Mouse (Mus musculus) neural tube, embryonic 14.5 days (tissue): ENCODE measurements at regions not wholly inside any gene's neighbourhood (a gene's known extent, or its start where the extent isn't known, plus 50 kb on each side); places are given as distances from the start of the nearest gene placed in this dataset.

Experiments
- ATAC-seq: fragments of 200-750 bp; cut with Nextera tagmentation; 2 replicates; pipeline ENCODE4 v1.8.0; 2017; ENCODE audit warnings: low read depth, mild to moderate bottlenecking, moderate TSS enrichment, moderate library complexity
- H3K27ac ChIP-seq: fragments of 300-500 bp; sonication (generic); 2 replicates; pipeline ENCODE4 v1.5.1; 2014; ENCODE audit warnings: low read depth, mild to moderate bottlenecking, control low read depth, low read length, moderate library complexity, mixed read lengths
- H3K27me3 ChIP-seq: fragments of 300-500 bp; sonication (generic); 2 replicates; pipeline ENCODE4 v1.6.1; 2014; ENCODE audit warnings: low read length; ENCODE audit not compliant: control insufficient read depth, insufficient read depth
- H3K36me3 ChIP-seq: fragments of 300-500 bp; sonication (generic); 2 replicates; pipeline ENCODE4 v1.6.1; 2014; ENCODE audit warnings: low read length, mixed read lengths; ENCODE audit not compliant: control insufficient read depth, insufficient read depth
- H3K4me1 ChIP-seq: fragments of 300-500 bp; sonication (generic); 2 replicates; pipeline ENCODE4 v1.6.1; 2014; ENCODE audit warnings: low read length; ENCODE audit not compliant: control insufficient read depth, insufficient read depth
- H3K4me2 ChIP-seq: fragments of 300-500 bp; sonication (generic); 2 replicates; pipeline ENCODE4 v1.6.1; 2014; ENCODE audit warnings: mild to moderate bottlenecking, low read depth, low read length, control low read depth
- H3K4me3 ChIP-seq: fragments of 300-500 bp; sonication (generic); 2 replicates; pipeline ENCODE4 v1.5.1; 2014; ENCODE audit warnings: low read depth, low read length, control low read depth, mixed read lengths
- H3K9ac ChIP-seq: fragments of 300-500 bp; sonication (generic); replicated peaks from 2 replicates; pipeline ENCODE4 v1.6.1; 2014; ENCODE audit warnings: low read depth, mild to moderate bottlenecking, control low read depth, low read length, mixed read lengths
- H3K9me3 ChIP-seq: fragments of 300-500 bp; sonication (generic); 2 replicates; pipeline ENCODE4 v1.6.1; 2016; ENCODE audit warnings: low read length; ENCODE audit not compliant: control insufficient read depth
- WGBS: fragments of 180-500 bp; shearing (Covaris S2); extraction: QIAGEN DNeasy Blood & Tissue Kit; methylation state at CpG from one replicate; pipeline ENCODE4 v1.1.7; 2014; 5-methylcytosine and 5-hydroxymethylcytosine counted together

- H3K27me3 ChIP-seq: no peaks in the 10 kb centered on the region
- no peak for ATAC-seq
- 66% methylated on average over 5 of the region's 5 CpGs for WGBS
These were observed 403.6 kb upstream of the Rgma start for GRCm38 (mm10) chr7:72971506-72972267.

GRCm38 (mm10) chr7:72972397-72972796 is 402.9 kb upstream of the Rgma start:
- Histone ChIP-seq H3K36me3 (no peaks in the 10 kb centered on the region), H3K9ac (no peak overlapping the region), H3K4me3 (no peak overlapping the region), H3K27me3 (no peaks in the 10 kb centered on the region), H3K4me2 (no peak overlapping the region), H3K4me1 (no peaks in the 10 kb centered on the region), H3K27ac (no peak overlapping the region), H3K9me3 (no peaks in the 10 kb centered on the region)
- 87% methylated on average over 7 of the region's 7 CpGs for WGBS
- no peak for ATAC-seq

More at GRCm38 (mm10) chr7:72971506-72972267, 403.6 kb upstream of the Rgma start:
- Histone ChIP-seq H3K4me1 (no peaks in the 10 kb centered on the region), H3K4me2 (no peak overlapping the region), H3K36me3 (no peaks in the 10 kb centered on the region), H3K4me3 (no peak overlapping the region), H3K9me3 (no peaks in the 10 kb centered on the region), H3K9ac (no peak overlapping the region), H3K27ac (no peak overlapping the region)

DNA sequence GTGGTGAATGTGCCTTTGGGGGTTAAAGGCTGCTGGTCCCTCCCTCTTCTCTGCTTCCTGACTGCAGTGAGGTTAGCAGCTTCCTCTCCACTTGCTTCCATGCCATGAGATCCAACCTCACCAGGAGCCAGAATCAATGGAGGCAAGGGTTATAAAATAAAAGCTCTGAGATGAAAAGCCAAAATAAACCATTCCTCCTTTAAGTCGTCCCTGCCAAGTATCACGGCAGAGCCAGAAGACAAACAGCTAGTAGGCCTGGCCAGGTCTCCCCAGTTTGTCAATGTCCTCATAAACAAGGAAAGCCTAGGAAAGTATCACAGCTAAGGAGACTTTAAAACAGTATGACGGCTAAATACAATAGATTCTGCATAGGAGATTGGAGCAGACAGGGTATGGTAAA is 401.5 kb upstream of the Rgma start:
- Histone ChIP-seq H3K4me1 (no peaks in the 10 kb centered on the region), H3K9me3 (no peaks in the 10 kb centered on the region), H3K27me3 (no peaks in the 10 kb centered on the region), H3K4me3 (no peak overlapping the region), H3K9ac (no peak overlapping the region), H3K4me2 (no peak overlapping the region), H3K27ac (no peak overlapping the region), H3K36me3 (no peaks in the 10 kb centered on the region)
- no peak for ATAC-seq
- WGBS: 42% methylated on average over 3 of the region's 3 CpGs

DNA sequence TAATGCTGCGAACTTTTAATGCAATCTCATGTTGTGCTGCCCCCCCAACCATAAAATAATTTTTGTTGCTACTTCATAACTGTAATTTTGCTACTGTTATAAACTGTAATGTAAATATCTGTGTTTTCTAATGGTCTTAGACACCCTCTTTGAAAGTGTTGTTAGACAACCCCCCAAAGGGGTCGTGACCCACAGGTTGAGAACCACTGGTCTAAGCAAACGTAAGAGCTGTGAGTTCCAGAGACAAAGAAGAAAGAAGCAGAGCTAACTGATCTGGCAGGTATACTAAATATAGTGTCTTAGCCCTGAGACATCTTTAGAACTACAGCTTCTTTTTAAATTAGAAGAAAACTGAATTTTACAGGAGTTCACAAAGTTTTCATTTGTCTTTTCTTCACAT is 400.9 kb upstream of the Rgma start:
- Histone ChIP-seq H3K9me3 (no peaks in the 10 kb centered on the region), H3K27ac (no peak overlapping the region), H3K27me3 (no peaks in the 10 kb centered on the region), H3K4me1 (no peaks in the 10 kb centered on the region), H3K36me3 (no peaks in the 10 kb centered on the region), H3K9ac (no peak overlapping the region), H3K4me2 (no peak overlapping the region), H3K4me3 (no peak overlapping the region)
- WGBS: 84% methylated on average over 3 of the region's 3 CpGs
- no peak for ATAC-seq

DNA sequence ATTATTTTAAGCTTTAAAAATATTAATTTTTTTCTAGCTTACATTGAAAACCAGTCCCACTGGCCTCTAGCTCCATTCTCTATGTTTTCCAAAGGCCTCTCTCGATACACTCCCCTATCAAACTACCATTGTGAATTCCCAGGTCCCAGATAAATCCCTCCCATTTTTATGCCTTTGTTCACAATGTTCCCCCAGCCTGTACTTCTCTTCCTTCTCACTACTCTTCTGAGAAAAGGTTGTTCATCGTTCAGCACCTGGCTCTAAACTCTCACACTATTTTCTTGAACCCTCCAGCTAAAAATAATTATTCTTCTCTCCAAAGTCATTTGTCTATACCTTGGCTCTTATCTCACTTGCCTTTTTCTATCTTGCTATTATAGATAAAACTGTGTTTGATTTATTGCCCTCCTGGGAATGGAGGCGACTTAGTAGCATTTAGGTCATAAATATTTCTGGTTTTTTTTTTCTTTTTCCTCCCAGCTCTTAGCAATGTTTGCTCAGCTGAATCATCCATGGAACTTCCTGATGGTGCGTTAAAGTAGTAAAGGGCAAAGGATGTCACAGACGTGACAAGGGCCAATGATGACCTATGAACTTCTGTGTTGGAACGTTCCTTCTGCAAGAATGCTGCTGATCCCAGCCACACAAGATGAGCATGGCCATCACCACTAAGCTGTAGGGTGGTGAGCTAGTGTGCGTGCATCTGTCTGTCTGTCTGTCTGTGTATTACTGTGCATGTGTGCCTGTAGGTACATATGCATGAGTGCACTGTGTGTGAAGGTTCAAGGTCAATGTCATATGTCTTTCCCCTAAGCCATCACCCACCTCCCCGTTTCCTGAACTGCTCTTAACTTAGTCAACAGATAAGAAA is 384.5 kb upstream of the Rgma start:
- no peaks in the 10 kb centered on the region for H3K36me3 ChIP-seq
- H3K4me3 ChIP-seq: no peak overlapping the region
- WGBS: 60% methylated on average over 8 of the region's 8 CpGs
- no peak overlapping the region for H3K27ac ChIP-seq
- H3K4me1 ChIP-seq: no peaks in the 10 kb centered on the region
- peaks cover 5% of the 10 kb centered on the region; the same call in 1 of the 2 replicates for H3K9me3 ChIP-seq
- ATAC-seq: no peak
- H3K27me3 ChIP-seq: no peaks in the 10 kb centered on the region
- no peak overlapping the region for H3K4me2 ChIP-seq
- H3K9ac ChIP-seq: no peak overlapping the region

- no peak overlapping the region for H3K9ac ChIP-seq
- no peaks in the 10 kb centered on the region for H3K4me1 ChIP-seq
- WGBS: 31% methylated on average over 5 of the region's 5 CpGs
- H3K27me3 ChIP-seq: no peaks in the 10 kb centered on the region
- H3K4me2 ChIP-seq: no peak overlapping the region
- no peak overlapping the region for H3K27ac ChIP-seq
- ATAC-seq: no peak
- H3K4me3 ChIP-seq: no peak overlapping the region
- no peaks in the 10 kb centered on the region for H3K36me3 ChIP-seq
- H3K9me3 ChIP-seq: no peaks in the 10 kb centered on the region
These were observed 376.9 kb upstream of the Rgma start for GRCm38 (mm10) chr7:72998374-72998773.

- H3K27ac ChIP-seq: no peak overlapping the region
- no peak overlapping the region for H3K4me3 ChIP-seq
- no peak overlapping the region for H3K9ac ChIP-seq
- no peak overlapping the region for H3K4me2 ChIP-seq
- H3K36me3 ChIP-seq: no peaks in the 10 kb centered on the region
- H3K4me1 ChIP-seq: no peaks in the 10 kb centered on the region
- H3K9me3 ChIP-seq: no peaks in the 10 kb centered on the region
- no peaks in the 10 kb centered on the region for H3K27me3 ChIP-seq
- 85% methylated on average over 3 of the region's 3 CpGs for WGBS
- no peak for ATAC-seq
These were observed 356.2 kb upstream of the Rgma start for GRCm38 (mm10) chr7:73019151-73019550.

- H3K27ac ChIP-seq: no peak overlapping the region
These were observed 355.4 kb upstream of the Rgma start for GRCm38 (mm10) chr7:73019764-73020354.

DNA sequence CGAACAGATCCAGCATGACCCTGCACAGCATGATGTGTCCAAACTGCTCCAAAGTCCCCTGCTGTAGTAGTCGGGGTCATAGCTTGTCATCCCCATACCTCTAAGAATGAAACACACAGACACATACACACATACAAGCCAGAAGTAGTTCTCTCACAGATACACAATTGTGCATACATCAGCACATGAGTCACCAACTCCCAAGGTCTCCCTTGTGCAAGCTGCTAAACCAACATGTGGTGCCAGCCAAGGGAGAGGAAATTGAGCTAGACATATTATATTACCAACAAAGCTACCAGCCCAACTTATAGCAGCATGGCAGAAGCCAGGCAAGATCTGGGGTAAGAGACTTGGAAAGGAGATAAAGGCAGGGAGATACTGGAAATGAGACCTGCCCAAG is 353.5 kb upstream of the Rgma start:
- Histone ChIP-seq H3K9me3 (no peaks in the 10 kb centered on the region), H3K27me3 (no peaks in the 10 kb centered on the region), H3K9ac (no peak overlapping the region), H3K4me3 (no peak overlapping the region), H3K4me1 (no peaks in the 10 kb centered on the region), H3K27ac (no peak overlapping the region), H3K36me3 (no peaks in the 10 kb centered on the region), H3K4me2 (no peak overlapping the region)
- WGBS: 86% methylated on average over 2 of the region's 2 CpGs
- no peak for ATAC-seq

More at GRCm38 (mm10) chr7:73019764-73020354, 355.4 kb upstream of the Rgma start:
- no peak overlapping the region for H3K4me3 ChIP-seq
- no peaks in the 10 kb centered on the region for H3K36me3 ChIP-seq
- no peak overlapping the region for H3K4me2 ChIP-seq
- no peak overlapping the region for H3K9ac ChIP-seq
- H3K9me3 ChIP-seq: no peaks in the 10 kb centered on the region
- H3K27me3 ChIP-seq: no peaks in the 10 kb centered on the region
- peak; percentile 54 for ATAC-seq
- WGBS: 52% methylated on average over 1 of the region's 1 CpGs
- H3K4me1 ChIP-seq: no peaks in the 10 kb centered on the region
